Mouse (Mus musculus): ENCODE data around the gene Gm21958.

GRCm38 (mm10) chr3:54757446-54757845, 43.3 kb upstream of the Gm21958 start:
- no peak for TF ChIP-seq CTCF (IDR thresholded peaks at IDR 0.05; ENCODE audit: low read depth)
- TF ChIP-seq EP300 (IDR thresholded peaks at IDR 0.05; ENCODE audit: low read depth), result no peak

All from heart, postnatal 0 days (tissue).